Mouse (Mus musculus) brain, embryonic 14.5 days (tissue): ENCODE measurements around the gene Tacc2.

Experiments
- CTCF ChIP-seq: fragments of 200-500 bp; IDR thresholded peaks from 2 replicates; pipeline ENCODE4 v1.5.1; 2012; ENCODE audit warnings: inconsistent platforms, mild to moderate bottlenecking, moderate library complexity, borderline replicate concordance; ENCODE audit not compliant: insufficient read depth, insufficient read length; ENCODE audit errors: extremely low read depth
- POLR2A ChIP-seq: fragments of 200-500 bp; IDR thresholded peaks from 2 replicates; pipeline ENCODE4 v1.6.1; 2012; ENCODE audit warnings: mild to moderate bottlenecking, inconsistent platforms, borderline replicate concordance; ENCODE audit not compliant: poor library complexity, insufficient read depth, insufficient read length, severe bottlenecking; ENCODE audit errors: extremely low read depth

- TF ChIP-seq CTCF (no peak), POLR2A (no peak)
Measured at GRCm38 (mm10) chr7:130570472-130570871, 6.8 kb upstream of the Tacc2 start.
